Mouse (Mus musculus): ENCODE measurements around the gene Il1r1.

The Il1r1 gene

DNA sequence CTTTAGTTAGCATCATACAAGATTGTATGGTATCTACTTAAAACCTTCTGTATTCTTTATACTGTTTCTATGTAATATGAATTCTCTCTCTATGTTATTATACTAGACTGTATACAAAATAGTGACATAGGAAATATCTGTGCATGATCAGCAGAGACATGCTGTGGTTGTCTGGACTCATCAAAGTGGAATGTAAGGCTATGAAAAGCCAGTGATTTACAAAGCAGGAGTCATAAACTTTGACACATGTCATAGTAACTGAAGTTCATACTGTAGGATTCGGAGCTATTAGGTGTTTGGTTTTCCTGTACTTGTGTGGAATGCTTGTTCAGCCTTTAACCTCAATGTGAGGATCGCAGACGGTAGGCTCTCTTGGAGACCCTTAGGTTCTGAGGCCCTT lies 8.7 kb downstream of the Il1r1 start:
- no peak for DNase-seq

DNA sequence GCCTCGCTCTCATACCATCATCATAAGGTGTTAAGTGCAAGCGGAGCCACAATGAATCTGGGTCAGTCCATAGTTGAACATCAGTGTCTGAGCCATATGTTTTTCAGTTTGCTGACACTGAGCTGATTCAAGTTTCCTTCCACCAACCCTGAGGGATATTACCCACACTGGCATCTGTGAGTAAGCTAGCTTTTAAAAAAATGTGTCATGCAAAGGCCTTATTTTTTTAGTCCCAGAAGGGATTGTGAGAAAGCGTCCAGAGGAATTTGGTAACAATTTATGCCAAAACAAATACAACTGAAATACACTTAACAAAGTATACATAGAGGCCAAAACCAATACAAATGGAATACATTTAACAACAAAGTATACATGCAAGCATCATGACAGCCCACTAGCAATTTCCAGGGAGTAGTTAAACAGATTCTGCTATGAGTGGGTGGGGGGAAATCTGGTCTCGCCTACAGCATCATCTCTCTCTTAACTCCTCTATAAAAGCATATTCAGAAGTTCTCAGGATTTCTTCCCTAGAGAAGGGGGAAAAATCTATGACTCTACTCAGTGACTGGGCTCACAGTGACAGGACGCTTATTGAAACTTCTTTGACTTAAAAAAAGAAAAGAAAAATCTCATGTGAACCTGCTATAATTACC lies 10.8 kb downstream of the Il1r1 start:
- DNase-seq, result no peak

DNA sequence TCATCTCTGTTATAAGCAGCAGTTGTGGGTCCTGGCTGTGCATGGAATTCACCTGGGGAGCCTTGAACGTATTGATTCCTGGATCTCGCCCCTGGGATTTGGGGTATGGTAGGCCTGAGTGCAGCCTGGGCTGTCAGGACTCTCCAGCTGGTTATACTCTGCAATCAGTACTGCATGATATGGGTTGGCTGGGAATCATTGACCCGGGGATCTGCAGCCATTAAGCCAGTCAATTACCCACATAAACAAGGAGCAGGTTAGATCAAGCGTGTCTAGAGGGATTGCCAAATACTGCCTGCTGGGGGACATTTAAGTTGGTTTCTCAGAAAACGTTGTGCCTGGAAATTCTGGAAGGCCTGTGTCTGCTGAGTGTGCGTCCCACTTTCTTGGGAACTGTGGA lies 11.8 kb downstream of the Il1r1 start:
- DNase-seq, result no peak

DNA sequence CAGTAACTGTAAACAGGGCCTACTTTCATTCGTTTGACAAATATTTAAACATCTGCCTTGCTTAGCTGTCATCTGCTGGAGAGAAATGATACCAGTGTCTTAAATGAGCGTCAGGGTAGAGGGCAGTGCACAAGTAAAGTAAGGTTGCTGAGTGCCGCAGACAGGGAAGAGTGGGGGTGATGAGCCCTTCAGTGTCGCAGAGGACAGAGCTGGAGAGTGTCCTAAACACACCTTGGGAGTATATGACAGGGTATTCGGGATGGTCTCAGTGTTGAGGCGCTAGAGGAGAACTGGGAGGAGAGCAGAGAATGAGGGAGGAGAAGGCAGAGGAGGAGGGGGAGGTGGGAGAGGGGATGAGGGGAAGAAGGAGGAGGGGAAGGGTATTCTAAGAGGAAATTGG lies 12.2 kb downstream of the Il1r1 start:
- DNase-seq, result no peak

DNA sequence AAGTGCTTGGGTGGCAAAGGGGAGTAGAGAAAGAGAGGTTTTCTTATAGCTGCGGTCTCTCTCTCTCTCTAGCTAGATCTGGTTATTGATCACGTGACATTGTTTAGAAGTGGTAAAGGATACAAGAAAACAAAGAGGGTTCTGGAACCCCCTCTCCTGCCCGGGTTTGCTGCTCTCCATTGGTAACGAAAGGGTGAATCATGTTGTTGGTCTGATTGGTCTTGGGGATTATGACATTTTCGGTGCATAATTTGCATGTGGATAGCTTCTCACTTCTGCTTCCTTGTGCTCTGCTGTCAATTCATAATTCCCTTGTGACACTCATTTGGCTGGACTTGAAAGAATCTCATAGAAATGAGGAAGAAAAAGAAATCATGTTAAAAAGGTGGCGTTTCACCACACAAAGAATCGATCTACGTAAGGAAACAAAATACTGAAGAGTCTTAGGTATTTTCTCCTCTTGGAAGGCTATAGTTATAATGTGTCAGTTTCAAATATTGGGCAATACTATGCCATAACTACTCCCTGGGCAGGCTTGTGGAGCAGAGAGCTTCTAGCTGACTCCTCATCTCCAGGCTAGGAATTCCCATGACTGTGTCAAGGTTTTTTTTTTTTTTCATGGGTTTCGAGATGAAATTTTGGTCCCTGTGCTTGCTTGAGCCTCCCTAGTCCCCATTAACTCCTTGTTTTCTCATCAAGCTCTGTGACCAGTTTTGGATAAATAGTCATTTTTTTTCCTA lies 15.6 kb downstream of the Il1r1 start:
- DNase-seq, result no peak

DNA sequence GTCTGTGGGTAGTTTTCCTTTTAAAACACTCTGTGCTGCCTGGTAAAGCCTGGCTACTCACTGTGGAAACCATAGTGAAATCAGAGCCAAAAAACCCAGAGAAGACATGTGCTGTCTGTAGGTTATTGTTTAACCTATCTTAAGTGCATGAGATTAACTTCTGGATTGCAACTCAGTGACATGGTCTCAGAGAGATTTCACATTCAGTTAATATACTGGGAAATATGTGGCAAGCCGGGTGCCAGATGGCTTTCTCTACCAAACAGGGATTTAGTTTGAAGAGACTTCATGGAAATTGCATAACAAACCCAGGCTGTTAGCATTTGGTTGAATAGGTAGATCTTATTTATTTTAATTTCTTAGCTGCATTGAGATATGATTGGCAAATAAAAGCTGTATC lies 17.8 kb downstream of the Il1r1 start:
- no peak for DNase-seq

DNA sequence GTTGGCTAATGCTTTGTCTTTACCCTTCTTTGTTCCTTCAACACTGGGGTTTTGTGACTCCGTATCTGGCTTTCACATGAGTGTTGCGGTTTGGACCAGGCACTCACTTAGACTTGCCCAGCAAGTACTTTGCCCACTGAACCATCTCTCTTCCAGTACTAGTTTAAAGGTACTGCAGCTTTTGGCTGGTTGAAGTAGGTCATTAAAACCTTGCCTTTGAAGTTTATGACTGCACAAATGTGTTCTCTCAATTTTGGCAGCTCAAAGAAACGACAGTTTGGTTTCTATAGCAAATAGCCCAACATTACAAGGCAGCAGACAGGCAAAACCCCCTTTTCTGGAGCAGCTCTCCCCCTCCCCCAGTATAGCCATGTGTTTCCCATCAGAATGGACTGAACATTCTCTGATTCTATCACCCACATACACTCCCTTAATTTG lies 18.7 kb downstream of the Il1r1 start:
- no peak for DNase-seq

DNA sequence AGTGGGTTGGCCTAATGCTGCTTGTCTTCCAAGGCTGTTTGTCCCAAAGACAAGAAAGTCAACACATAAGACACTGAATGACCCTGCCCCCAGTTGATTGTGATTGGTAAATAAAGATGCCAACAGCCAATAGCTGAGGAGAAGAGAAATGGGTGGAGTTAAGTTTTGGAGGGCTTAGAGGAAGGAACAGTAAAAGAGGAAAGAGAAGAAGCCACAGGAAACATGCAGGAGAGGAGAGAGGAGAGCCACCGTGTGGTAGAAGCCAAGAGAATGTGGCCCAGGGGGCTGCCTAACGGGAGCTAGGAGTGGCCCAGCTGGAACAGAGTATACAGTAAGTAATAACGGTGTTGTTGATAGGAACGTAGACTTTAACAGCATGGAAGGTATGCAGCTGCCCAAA lies 25.5 kb downstream of the Il1r1 start:
- DNase-seq, result no peak

DNA sequence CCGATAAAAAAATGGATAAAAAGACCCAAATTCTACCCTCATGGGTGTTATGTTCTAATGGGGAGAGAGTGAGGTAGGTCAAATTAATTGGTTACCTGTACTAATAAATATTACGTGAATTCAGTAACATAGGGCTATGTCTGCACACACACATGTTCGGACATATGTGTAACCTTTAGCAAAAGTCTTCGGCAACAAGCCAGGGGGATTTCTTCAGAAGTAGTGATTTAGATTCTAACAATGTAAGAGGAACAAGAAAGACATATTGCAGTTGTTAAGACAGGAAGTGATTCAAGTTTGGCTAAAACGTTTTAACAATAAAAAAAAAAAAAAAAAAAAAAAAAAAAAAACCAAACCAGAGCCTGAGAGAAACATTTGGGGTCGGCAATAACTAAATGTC lies 27.6 kb downstream of the Il1r1 start:
- no peak for DNase-seq

DNA sequence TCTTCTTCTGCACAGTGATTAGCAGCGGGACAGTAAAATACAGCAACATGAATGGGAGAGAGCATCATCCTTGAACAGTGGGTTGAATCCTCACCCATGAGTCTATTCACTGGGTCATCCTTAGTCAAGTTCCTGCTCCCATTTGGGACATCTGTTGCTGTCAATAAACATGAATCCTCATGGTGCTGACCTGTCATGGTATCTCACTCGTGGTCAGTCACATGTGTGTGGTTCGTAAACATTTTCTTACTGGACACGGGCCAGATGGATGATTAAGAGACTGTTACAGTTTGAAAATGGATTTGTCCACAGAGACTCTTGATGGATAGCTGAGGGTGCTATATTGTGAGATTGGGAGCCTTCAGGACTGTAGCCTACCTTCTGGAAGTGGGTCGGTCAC lies 29.1 kb downstream of the Il1r1 start:
- DNase-seq, result no peak

DNA sequence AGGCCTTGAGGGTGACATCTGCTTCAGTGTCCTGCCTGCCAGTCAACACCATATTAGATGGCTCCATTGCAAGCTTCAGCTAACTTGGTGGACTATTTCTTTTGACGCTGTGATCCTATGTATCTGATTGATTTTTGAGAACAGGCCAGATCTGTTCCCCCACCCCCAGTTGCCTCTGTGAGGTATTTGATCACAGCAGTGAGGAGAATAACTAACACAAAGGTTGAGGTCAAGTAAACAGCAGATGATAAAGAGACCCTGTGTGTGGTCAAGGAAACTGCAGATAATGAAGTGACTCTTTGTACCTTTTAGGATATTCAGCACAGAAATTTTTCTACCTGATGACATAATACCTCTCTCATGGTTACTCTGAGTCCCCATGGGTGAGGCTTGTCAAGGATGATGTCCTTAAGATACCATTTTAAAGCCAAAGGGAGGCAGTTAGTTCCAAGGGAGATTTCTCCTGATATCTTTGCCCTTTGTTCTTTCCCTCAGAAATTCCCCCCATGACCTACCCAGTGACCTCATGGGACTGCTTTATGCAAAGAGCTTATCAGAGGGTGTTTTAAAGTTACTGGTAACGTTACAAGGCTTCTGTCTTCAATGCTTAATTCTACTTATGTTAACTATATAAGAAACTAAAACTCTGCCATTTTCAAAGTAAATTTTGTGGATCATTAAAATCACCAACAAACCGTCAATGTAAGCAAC lies 29.6 kb downstream of the Il1r1 start:
- no peak for DNase-seq

DNA sequence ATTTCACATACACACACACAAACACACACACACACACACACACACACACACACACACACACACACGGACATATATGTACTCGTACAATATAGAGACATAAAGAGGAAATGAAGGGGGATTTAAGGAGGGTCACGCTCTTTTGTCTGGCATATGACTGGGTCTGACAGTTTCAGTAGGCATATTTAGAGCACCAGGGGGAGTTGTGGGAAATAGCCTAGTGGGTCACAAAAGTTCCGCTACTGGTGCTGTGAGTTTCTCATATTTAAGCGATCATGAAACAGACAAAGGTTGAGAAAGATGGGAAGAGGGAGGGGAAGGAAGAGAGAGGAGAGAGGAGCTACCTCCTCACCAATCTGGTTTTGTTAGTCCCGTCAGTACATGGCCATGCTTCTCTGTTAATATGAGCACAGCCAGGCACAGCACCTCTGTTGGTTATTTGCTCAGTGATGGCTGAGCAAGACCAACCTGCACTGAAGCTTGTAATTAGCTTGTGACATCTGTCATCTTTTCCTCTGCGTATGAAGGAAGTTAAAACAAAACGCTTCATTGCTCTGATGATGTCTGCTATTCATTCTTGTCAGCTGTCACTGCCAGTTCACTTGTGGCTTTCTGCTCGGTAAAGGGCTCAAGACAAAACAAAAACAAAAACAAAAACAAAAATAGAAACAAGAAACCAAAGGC lies 37.7 kb downstream of the Il1r1 start:
- no peak for DNase-seq

DNA sequence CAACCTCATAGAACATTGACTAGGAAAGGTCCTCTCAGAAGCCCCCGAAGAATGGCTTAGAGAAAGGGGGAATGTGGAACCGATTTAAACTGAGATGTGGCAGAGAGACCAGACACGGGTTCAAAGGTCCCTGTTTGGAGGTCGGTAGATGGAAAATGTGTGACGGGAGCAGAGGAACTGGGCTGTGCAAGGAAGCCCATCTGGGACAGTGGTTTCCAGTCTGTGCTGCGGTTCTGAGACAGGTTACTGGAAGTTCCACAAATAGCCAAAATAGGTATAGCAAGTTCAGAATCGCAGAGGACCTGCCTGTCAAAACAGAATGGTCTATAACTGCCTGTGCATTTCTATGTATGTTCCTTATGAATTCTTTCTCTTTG lies 38.2 kb downstream of the Il1r1 start:
- DNase-seq, result no peak

DNA sequence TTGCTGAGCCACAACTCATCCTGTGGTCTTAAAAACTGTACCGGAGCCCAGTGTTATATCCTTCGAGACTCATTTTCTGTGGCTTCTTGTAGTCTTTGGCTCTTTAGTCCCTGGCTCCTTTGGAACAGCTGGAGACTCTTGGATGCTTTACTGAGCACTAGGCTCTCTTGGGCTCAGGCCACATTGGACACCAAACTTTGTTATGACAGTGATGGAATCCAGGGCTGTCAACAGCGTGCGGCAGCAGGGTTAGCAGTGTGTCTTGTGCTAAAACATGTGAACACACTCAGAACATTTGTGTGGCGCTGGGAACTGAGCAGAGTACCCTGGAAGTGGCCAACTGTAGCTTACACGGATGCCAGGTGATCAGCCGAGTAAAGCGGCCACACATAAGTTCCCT lies 38.8 kb downstream of the Il1r1 start:
- DNase-seq, result no peak

DNA sequence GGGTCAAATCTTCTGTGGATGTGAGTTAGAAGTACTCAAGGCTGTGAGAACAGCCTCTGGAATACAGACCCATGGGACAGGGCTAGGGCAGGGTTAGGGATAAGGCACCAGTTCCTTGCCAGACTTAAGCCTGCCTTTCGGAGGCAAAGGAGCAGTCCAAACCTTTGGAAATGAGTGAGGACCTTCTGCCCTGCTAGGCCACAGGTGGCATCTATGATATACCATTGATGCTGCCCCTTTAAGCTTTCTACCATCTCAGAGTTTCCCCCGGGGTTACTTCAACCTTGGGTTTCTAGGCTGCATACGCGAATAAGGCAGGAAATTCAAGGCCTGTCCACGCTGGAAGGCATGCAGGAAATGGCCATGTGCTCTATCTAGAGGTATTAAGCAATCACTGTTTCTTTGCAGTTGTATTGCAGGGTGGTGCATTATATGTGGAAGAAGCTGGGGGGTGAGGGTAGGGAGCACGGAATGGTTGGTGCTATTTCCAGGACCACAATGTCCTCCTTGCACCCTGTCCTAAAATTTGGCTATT lies 40.5 kb downstream of the Il1r1 start:
- no peak for DNase-seq

DNA sequence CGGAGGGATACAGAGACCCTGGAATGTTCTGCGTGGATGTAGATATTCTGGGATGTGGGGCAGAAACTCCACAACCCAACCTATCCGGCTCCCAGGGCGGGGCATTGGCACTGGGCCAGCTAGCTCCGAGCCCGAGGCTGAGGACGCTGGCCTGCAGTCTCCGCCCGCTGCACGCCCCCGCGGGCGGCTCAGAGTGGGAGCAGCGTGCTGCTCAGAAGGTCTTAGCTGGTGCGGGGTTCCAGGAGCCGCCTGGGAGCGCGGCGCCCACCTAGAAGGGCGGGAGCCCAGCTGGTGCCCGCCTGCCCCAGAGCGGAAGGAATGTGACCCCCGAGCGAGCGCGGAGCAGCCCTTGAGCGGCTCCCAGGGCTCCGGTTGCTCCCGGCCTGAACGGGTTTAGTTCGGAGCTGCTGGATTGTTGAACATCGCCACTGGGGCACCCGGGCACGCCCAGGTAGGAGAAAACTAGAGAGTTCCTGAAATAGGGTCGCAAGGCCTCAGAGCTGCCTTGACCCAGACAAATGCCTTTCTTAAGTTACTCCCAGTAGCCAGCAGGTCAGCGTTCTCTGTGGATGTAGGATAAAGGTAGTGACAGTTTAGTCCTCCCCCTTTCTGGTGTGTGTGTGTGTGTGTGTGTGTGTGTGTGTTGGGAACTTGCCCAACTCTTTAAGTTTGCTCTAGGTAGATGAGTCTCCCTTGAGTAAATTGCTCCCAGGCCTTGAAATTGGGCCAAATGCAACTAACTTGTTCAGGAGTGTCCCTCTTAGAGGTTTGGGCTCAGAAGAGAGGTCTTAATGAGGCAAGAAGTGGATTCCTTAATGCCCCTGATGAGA lies 41.8 kb downstream of the Il1r1 start:
- DNase-seq, result peak; percentile 62

DNA sequence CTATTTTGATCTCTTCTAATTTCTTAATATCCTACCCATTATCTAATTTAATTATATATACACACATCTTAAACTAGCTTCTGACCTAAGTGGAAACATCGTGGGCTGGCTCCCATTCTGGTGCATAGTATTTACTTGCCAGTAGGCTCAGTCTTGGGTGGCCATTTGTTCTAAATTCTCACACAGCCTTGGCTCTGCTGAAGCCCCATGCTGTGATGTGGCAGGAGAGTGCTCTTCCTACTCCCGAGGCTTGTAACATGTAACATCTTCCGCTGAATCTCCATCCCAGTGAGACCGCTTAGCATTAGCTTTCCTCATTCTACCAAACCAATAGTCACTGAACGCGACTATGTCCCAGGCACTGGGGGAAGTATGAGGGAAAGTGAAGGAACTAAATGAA lies 43.0 kb downstream of the Il1r1 start:
- DNase-seq, result peak; percentile 17

DNA sequence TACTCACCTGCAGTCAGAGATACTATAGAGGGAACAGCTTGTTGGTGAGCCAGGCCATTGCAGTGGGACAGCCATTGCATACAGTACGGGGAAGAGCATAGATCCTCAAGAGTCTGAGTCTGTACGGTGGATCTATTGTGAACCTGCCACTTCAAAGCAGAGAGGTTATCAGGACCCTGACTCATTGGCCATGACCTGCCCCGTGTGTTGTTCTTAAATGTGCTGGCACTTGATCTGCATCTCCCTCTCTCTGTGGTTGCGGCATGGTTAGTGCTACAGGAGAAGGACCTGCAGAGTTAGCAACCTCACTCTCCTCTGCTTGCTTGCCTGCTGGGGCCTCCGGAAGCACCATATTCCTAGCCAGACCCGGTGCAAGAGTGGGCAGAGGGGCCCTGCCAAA lies 43.7 kb downstream of the Il1r1 start:
- no peak for DNase-seq

DNA sequence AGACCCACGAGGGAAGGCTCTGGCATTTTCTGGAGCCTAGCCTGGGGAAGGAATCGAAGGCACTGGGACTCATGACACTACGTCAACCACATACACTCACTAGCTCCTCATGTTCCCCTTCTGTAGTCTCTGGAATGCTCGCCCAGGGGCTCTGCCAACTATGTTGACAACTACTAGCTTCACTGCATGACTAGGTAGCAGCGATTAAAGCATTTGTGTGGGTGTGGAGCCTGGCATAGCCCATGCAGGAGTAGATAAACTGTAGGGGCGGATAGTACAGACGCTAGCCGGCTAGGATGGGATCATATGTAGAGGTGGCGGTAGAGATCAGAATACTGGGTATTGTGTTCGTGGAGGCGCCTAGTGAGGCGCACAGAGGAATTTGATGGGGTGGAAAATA lies 45.5 kb downstream of the Il1r1 start:
- DNase-seq, result no peak

DNA sequence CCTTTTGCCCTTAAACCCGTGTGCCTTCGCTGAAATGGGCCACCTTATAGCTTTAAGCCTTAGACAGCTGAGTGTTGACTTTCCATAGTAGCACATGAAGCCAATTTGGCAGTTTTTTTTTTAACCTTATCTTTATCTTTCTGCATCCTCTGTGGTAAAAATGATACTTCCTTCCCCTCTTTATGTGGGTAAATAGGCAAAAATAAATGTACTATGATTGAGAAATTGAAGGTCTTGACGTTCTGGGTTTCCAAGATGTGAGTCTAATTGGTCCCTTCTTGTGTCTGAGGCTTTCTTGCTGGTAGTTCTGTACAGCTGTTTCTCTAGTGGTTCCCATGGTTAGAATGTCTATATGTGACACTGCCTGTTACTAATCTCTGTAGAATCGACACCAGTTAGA lies 46.2 kb downstream of the Il1r1 start:
- DNase-seq, result no peak

DNA sequence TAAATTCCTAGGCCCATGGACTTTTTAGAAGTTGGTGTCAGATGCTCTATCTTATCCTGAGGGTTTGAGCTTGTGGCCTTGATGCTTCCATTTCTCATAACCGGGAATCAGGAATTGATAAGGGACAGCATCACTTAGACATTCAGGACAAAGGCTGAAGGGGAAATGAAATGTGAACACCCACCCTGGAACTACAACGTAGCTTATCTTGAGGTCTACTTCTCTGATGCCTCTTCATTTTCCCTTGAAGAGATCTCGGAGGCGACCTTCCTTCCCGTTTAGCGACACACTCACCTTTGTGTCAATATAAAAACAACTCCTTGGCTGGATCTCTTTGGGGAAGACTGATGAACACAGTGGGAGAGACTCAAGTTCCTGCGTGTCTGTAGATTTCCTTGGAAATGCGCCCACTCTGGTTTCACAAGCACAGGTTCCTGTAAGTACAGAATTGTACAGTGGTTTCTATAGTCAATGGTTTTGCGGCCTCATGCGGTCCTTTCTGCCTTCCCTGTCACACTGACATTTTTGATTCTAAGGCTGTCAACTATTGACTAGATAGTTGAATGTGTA lies 46.7 kb downstream of the Il1r1 start:
- no peak for DNase-seq

DNA sequence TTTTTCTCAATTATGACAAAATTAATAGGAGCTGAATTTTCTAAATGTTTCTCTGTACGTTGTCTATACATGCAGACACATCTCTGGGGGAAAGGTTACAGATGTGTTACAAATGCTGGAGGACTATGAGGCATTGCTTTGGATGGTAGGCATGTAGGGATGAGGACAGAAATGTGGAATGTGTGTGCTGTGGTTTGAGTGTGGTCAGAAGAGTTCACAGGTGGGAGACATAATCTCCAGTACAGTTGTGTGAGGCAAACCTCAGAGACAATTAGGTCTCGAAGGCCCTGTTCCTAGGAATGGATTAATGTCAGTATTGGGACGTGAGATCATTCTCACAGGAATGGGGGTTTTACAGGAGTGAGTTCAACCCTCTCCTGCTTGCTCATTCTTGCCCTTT lies 47.3 kb downstream of the Il1r1 start:
- DNase-seq, result no peak

Measured in cerebellum, adult 11 months (tissue).